Mouse (Mus musculus): Measurements from ENCODE around the gene Nsmce4a. TPM values are rescaled to one million over a fixed set of nuclear protein-coding genes. Genes with fewer than 3 reads are reported as not detected.

Gene Nsmce4a
- polyA plus RNA-seq, 1 experiment from 2014 or later, result 74.8 TPM

DNA sequence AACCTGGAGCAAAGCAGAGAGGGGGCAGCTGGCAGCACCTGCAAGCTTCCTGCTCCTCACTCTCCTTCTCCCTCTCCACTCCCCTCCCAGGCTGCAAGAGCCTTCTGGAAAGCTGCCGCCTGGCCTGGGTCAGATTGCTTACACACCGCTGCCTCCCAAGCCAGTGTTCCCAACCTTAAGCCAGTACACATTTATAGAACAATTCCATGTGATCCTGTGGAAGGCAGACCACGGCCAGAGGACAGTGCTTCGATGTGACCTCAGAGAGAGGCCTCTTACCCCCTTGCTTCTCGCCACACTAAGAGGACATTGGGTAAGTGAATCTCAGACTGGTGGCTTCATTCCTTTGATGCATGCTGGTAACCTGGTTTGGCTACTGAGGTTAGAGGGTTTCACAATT lies 20.1 kb downstream of the Nsmce4a start:
- no peak for ATAC-seq (ENCODE audit: low FRiP score)
- H3K27ac ChIP-seq (replicated peaks), result no peak overlapping the region
- H3K4me2 ChIP-seq, result no peak overlapping the region
- H3K27me3 ChIP-seq (replicated peaks), result no peaks in the 10 kb centered on the region
- WGBS, result 64% methylated on average over 5 of the region's 5 CpGs
- no peak overlapping the region for H3K4me3 ChIP-seq (replicated peaks)
- H3K36me3 ChIP-seq, result no peaks in the 10 kb centered on the region
- H3K9ac ChIP-seq (replicated peaks), result no peak overlapping the region
- no peaks in the 10 kb centered on the region for H3K4me1 ChIP-seq
- no peaks in the 10 kb centered on the region for H3K9me3 ChIP-seq (replicated peaks)

DNA sequence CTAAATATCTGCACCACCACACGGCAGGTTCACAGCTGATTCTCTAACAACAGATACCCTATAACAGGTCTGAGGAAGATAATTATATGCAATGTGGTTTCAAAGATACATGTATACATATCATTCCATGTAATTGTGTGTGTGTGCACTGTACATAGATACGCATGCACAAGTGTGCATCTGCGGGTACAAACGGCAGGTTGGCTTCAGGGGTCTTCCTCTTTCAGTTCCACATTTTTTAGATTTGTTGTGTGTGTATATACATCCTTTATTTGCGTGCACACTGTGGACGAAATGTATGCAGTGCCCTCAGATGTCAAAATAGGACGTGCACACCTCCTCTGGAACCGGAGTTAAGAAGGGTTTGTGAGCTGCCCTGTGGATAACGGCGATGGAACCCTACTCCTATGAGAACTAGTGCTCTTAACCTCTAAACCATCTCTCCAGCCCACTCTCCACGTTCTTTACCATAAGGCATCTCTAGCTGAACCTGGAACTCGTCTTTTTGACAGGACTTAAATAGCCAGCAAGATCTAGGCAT lies 25.2 kb downstream of the Nsmce4a start:
- peaks cover 10% of the 10 kb centered on the region; the same call in 1 of the 2 replicates for H3K36me3 ChIP-seq
- WGBS, result 85% methylated on average over 12 of the region's 12 CpGs
- H3K27ac ChIP-seq (replicated peaks), result peak overlapping the region; percentile 97; the same call in 1 of the 2 replicates
- peak overlapping the region; percentile 17; the same call in 1 of the 2 replicates for H3K4me2 ChIP-seq
- 0 out of 2 replicates have a peak overlapping the region, but pooled peaks have one; percentile 77 for H3K4me3 ChIP-seq (replicated peaks)
- no peak overlapping the region for H3K9ac ChIP-seq (replicated peaks)
- no peaks in the 10 kb centered on the region for H3K27me3 ChIP-seq (replicated peaks)
- H3K9me3 ChIP-seq (replicated peaks), result no peaks in the 10 kb centered on the region
- no peak for ATAC-seq (ENCODE audit: low FRiP score)
- H3K4me1 ChIP-seq, result peaks cover 20% of the 10 kb centered on the region

DNA sequence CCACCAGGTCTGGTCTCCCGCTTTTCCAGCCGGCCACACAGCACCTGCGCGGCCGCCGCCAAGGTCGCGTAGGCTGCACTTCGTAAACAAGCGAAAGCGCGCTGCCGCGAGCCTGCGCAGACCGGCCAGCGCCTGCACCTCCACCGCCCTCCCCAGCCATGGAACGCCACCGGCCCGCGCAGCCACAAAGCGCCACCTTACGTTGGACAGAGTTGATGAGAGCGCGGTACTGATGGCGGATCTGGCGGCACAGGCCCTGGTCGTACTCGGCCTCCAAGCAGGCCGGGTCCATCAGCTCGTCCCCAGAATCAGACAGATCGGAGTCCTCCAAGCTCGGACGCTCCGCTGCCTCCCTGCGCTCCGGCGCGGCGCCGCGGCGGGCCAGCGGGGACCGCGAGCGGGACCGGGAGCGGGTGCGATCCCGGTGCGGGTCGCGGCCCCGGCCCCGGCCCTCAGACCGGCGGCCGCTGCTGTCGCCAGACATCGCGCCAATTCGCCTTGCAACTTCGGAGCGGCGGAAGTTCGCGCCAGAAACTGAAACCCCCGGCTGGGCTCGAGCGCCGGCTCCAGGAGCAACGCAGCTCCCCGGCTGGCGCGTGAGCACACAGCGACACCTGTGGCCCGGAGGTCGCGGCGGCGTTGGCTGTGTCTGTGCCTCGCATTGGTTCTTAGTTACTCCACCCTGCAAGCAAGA lies 26.0 kb downstream of the Nsmce4a start:
- H3K4me2 ChIP-seq, result peak overlapping the region; percentile 67
- H3K27ac ChIP-seq (replicated peaks), result peak overlapping the region; percentile 97
- H3K9me3 ChIP-seq (replicated peaks), result no peaks in the 10 kb centered on the region
- H3K9ac ChIP-seq (replicated peaks), result peak overlapping the region; percentile 87
- peaks cover 14% of the 10 kb centered on the region for H3K36me3 ChIP-seq
- H3K27me3 ChIP-seq (replicated peaks), result no peaks in the 10 kb centered on the region
- H3K4me3 ChIP-seq (replicated peaks), result peak overlapping the region; percentile 77
- peaks cover 20% of the 10 kb centered on the region for H3K4me1 ChIP-seq
- under 1% methylated on average over 84 of the region's 84 CpGs for WGBS
- ATAC-seq (ENCODE audit: low FRiP score), result peak; percentile 95

DNA sequence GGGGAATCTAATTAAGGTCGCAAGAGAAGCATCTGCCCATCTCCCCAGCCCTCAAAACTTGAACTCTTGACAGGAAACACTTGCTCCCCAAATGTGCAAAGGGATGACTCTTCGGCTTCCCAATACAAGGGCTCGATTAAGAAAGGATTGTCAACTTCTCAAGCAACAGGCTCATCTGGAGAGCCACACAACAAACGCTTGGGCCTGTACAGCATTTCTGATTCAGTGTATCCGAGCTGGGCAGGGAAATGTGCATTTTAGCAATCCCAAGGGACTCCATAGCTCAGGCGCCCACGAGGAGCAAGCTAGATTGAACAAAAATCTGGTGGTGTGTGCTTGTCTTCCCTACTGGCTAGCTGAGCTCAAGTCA lies 26.5 kb downstream of the Nsmce4a start:
- H3K4me1 ChIP-seq, result peaks cover 20% of the 10 kb centered on the region
- peak overlapping the region; percentile 67 for H3K4me2 ChIP-seq
- peaks cover 18% of the 10 kb centered on the region for H3K36me3 ChIP-seq
- no peaks in the 10 kb centered on the region for H3K9me3 ChIP-seq (replicated peaks)
- H3K27ac ChIP-seq (replicated peaks), result peak overlapping the region; percentile 97
- H3K4me3 ChIP-seq (replicated peaks), result peak overlapping the region; percentile 77
- H3K27me3 ChIP-seq (replicated peaks), result no peaks in the 10 kb centered on the region
- 5% methylated on average over 7 of the region's 7 CpGs for WGBS
- H3K9ac ChIP-seq (replicated peaks), result peak overlapping the region; percentile 87
- no peak for ATAC-seq (ENCODE audit: low FRiP score)

DNA sequence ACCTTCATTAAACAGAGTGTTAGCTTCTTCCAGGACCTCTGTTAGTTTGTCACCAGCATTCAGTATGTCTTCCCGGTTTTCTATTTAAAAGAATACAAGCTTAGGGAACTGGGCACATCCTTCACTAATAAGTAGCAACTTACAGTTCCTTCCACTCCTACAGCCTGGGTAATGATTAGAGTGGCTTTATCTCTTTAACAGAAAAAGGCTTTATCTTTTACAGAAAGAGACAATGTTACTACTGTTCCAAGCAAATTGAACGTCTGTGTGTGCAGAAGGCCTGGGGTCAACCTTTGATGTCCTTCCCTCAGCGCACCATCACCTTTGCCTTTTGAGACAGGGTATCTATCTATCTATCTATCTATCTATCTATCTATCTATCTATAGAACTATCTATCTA lies 27.0 kb downstream of the Nsmce4a start:
- Histone ChIP-seq H3K9ac (replicated peaks) (peak overlapping the region; percentile 87), H3K27ac (replicated peaks) (peak overlapping the region; percentile 97), H3K36me3 (peaks cover 21% of the 10 kb centered on the region), H3K4me2 (peak overlapping the region; percentile 67), H3K27me3 (replicated peaks) (no peaks in the 10 kb centered on the region), H3K4me3 (replicated peaks) (peak overlapping the region; percentile 77), H3K4me1 (peaks cover 20% of the 10 kb centered on the region), H3K9me3 (replicated peaks) (no peaks in the 10 kb centered on the region)
- no peak for ATAC-seq (ENCODE audit: low FRiP score)
- 57% methylated on average over 3 of the region's 3 CpGs for WGBS

DNA sequence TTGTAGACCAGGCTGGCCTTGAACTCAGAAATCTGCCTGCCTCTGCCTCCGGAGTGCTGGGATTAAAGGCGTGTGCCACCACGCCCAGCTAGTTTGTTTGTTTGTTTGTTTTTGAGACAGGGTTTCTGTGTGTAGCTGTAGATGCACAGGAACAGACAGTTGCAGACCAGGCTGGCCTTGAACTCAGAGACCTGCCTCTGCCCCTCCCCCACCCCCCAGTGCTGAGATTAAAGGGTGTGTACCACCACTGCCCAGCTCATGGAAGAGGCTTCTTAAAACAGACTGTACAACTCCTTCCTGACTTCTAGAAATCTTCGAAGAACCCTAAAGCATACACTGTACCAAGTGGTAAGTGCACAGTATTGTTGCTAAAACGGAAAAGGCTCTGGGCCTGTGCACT lies 27.5 kb downstream of the Nsmce4a start:
- no peak for ATAC-seq (ENCODE audit: low FRiP score)
- Histone ChIP-seq H3K9ac (replicated peaks) (no peak overlapping the region), H3K4me2 (peak overlapping the region; percentile 67; the same call in 1 of the 2 replicates), H3K27me3 (replicated peaks) (no peaks in the 10 kb centered on the region), H3K9me3 (replicated peaks) (no peaks in the 10 kb centered on the region), H3K36me3 (peaks cover 23% of the 10 kb centered on the region), H3K27ac (replicated peaks) (no peak overlapping the region), H3K4me3 (replicated peaks) (no peak overlapping the region), H3K4me1 (peaks cover 20% of the 10 kb centered on the region)
- WGBS, result 92% methylated on average over 5 of the region's 5 CpGs

DNA sequence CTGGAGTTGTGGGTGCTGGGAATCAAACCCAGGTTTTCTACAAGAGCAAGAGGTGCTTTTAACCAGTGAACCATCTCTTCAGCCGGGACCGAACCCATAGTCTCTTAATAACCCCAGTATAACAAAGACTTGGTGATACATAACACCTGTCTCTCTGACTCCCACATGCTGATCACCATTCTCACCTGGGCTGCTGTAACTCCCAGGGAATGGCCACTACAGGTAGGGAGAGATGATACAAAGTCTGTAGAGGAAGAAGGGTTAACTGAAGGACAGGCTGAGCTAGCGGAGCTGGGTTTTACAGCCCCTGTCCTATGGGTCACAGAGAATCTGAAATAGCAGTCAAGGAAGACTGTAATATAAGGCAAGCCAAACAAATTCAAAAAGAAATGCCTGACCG lies 29.7 kb downstream of the Nsmce4a start:
- Histone ChIP-seq H3K4me1 (peaks cover 20% of the 10 kb centered on the region), H3K4me2 (no peak overlapping the region), H3K27ac (replicated peaks) (no peak overlapping the region), H3K9me3 (replicated peaks) (no peaks in the 10 kb centered on the region), H3K4me3 (replicated peaks) (no peak overlapping the region), H3K36me3 (peaks cover 38% of the 10 kb centered on the region), H3K27me3 (replicated peaks) (no peaks in the 10 kb centered on the region), H3K9ac (replicated peaks) (no peak overlapping the region)
- 96% methylated on average over 4 of the region's 4 CpGs for WGBS
- ATAC-seq (ENCODE audit: low FRiP score), result no peak

DNA sequence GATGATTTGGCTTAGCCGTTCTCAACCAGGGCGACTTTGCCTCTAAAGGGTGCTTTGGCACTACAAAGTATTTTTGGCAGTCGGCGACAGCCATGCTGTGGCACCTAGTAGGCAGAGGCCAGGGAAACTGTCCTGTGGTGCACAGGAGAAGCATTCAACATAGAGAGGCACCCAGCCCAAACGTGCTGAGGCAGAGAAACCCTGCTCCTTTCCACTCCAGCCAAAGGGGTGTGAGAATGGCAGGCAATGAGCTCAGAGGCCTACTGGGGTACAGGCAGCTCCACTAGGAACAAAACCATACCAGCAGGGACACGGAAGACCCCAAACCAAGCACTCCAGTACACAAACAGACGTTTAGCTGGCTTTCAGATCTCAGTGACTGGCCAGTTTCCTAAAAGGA lies 32.7 kb downstream of the Nsmce4a start:
- Histone ChIP-seq H3K4me1 (peaks cover 7% of the 10 kb centered on the region), H3K36me3 (peaks cover 61% of the 10 kb centered on the region), H3K27me3 (replicated peaks) (no peaks in the 10 kb centered on the region), H3K9ac (replicated peaks) (no peak overlapping the region), H3K9me3 (replicated peaks) (no peaks in the 10 kb centered on the region), H3K4me2 (no peak overlapping the region), H3K4me3 (replicated peaks) (no peak overlapping the region), H3K27ac (replicated peaks) (no peak overlapping the region)
- ATAC-seq (ENCODE audit: low FRiP score), result no peak
- WGBS, result 91% methylated on average over 7 of the region's 7 CpGs

DNA sequence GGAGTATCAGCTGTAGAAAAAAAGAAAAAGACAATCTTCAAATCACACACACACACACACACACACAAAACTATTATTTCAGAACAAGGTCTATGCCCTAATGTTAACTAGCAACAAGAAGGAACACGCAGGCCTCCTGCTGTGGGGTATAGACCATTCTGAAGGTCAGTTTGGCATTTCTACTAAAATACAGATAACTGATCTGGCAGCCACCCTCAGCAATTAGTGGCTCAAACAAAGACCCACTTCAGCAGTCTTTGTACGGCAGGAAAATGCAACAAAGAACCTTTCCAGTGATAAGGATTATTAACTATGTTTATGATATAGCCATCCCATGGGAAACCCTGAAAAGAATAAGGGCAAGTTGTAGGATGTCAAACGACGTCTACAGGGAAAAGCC lies 35.9 kb downstream of the Nsmce4a start:
- no peak overlapping the region for H3K9ac ChIP-seq (replicated peaks)
- peaks cover 51% of the 10 kb centered on the region for H3K36me3 ChIP-seq
- no peak overlapping the region for H3K27ac ChIP-seq (replicated peaks)
- no peak overlapping the region for H3K4me3 ChIP-seq (replicated peaks)
- ATAC-seq (ENCODE audit: low FRiP score), result no peak
- no peaks in the 10 kb centered on the region for H3K27me3 ChIP-seq (replicated peaks)
- 87% methylated on average over 4 of the region's 4 CpGs for WGBS
- H3K9me3 ChIP-seq (replicated peaks), result no peaks in the 10 kb centered on the region
- no peak overlapping the region for H3K4me2 ChIP-seq
- 0 out of 2 replicates have a peak, but pooled peaks cover 4% of the 10 kb centered on the region for H3K4me1 ChIP-seq

DNA sequence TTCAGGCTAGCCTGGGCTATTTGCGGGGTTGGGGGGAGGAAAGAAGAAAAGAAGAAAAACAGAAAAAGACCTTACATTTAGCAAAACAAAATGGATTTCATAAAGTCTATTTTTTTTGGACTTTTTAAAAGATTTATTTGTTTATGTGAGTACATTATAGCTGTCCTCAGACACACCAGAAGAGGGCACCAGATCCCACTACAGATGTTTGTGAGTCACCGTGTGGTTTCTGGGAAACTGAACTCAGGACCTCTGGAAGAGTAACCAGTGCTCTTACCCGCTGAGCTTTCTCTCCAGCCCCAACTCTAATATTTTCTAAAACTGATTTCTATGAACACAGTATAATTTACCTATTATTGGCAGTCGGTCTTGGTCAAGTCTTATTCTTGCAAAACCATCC lies 37.7 kb downstream of the Nsmce4a start:
- H3K4me3 ChIP-seq (replicated peaks), result no peak overlapping the region
- H3K27me3 ChIP-seq (replicated peaks), result no peaks in the 10 kb centered on the region
- no peak for ATAC-seq (ENCODE audit: low FRiP score)
- WGBS, result 90% methylated on average over 4 of the region's 4 CpGs
- peaks cover 44% of the 10 kb centered on the region for H3K36me3 ChIP-seq
- H3K9ac ChIP-seq (replicated peaks), result no peak overlapping the region
- H3K4me2 ChIP-seq, result no peak overlapping the region
- no peak overlapping the region for H3K27ac ChIP-seq (replicated peaks)
- 0 out of 2 replicates have a peak, but pooled peaks cover 4% of the 10 kb centered on the region for H3K4me1 ChIP-seq
- no peaks in the 10 kb centered on the region for H3K9me3 ChIP-seq (replicated peaks)

DNA sequence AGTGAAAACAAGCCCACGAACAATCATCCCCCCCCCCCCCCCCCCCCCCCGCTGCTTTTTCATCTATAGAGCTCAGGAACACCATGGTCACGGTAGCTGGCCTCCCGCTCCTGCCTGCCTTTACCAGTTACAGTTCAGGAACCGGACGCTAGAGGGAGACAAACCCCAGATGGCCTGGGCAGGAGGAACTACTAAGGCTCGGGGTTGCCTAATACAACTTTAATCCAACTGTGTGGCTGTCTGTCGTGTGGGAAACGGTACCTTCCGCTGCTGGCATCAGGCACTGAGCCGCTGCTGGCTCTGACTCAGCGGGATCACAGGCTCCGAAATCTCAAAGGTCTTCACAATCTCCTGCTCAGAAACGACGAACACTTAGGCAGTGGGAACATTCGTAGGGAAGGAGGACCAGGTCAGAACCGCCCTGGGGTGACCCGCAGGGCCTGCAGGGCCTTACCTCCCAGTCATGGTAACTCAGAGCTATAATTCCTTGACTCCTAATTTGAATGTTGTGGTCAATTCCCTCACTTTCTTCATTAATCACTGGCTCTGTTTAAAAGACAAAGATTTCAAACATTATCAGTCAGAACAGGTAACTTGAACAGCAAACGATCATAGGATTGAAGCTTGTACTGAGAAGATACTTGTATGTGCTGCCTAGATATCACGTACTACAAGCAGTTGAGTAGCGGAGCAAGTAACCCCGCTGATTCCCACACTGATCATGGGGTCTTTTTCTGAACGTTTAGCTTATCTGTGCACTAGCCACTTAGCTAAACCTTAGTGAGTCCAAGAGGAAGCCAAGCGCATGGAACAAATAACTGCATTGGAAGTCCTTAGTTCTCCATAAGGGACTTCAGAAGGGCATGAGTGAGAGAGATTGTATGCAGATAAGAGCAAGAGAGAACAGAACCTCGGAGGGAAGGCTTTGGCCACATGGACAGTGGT lies 39.3 kb downstream of the Nsmce4a start:
- Histone ChIP-seq H3K4me2 (no peak overlapping the region), H3K36me3 (peaks cover 35% of the 10 kb centered on the region), H3K27ac (replicated peaks) (no peak overlapping the region; the same call in 1 of the 2 replicates), H3K4me3 (replicated peaks) (no peak overlapping the region), H3K4me1 (0 out of 2 replicates have a peak, but pooled peaks cover 4% of the 10 kb centered on the region), H3K9ac (replicated peaks) (no peak overlapping the region), H3K27me3 (replicated peaks) (no peaks in the 10 kb centered on the region), H3K9me3 (replicated peaks) (no peaks in the 10 kb centered on the region)
- peak; percentile 68; the same call in 1 of the 2 replicates for ATAC-seq (ENCODE audit: low FRiP score)
- 46% methylated on average over 24 of the region's 25 CpGs for WGBS

Measured in neural tube, embryonic 15.5 days (tissue).